Mouse (Mus musculus): ENCODE measurements around the gene Ppp2r2c. TPM values are rescaled to one million over a fixed set of nuclear protein-coding genes. Genes with fewer than 3 reads are reported as not detected.

Ppp2r2c gene
- polyA plus RNA-seq, 1 experiment, result not detected

GRCm38 (mm10) chr5:36891793-36892470, 23.6 kb downstream of the Ppp2r2c start:
- TF ChIP-seq TAL1 (IDR thresholded peaks at IDR 0.05; ENCODE audit: low read length), result no peak
- TF ChIP-seq GATA1 (IDR thresholded peaks at IDR 0.05; ENCODE audit: low read length), result no peak
- Histone ChIP-seq H3K4me3 (replicated peaks) (no peak overlapping the region), H3K36me3 (ENCODE audit: control insufficient read depth) (no peaks in the 10 kb centered on the region), H3K4me1 (ENCODE audit: control insufficient read depth) (no peaks in the 10 kb centered on the region), H3K27me3 (ENCODE audit: control insufficient read depth) (no peaks in the 10 kb centered on the region), H3K9me3 (ENCODE audit: control insufficient read depth, low read length) (no peaks in the 10 kb centered on the region)

GRCm38 (mm10) chr5:36893263-36893662, 24.9 kb downstream of the Ppp2r2c start:
- Histone ChIP-seq H3K9me3 (ENCODE audit: control insufficient read depth, low read length) (no peaks in the 10 kb centered on the region), H3K4me1 (ENCODE audit: control insufficient read depth) (no peaks in the 10 kb centered on the region), H3K4me3 (replicated peaks) (no peak overlapping the region), H3K27me3 (ENCODE audit: control insufficient read depth) (no peaks in the 10 kb centered on the region), H3K36me3 (ENCODE audit: control insufficient read depth) (no peaks in the 10 kb centered on the region)
- no peak for TF ChIP-seq TAL1 (IDR thresholded peaks at IDR 0.05; ENCODE audit: low read length)
- no peak for TF ChIP-seq GATA1 (IDR thresholded peaks at IDR 0.05; ENCODE audit: low read length)

- H3K4me3 ChIP-seq (replicated peaks), result no peak overlapping the region
- H3K9me3 ChIP-seq (ENCODE audit: control insufficient read depth, low read length), result no peaks in the 10 kb centered on the region
- no peaks in the 10 kb centered on the region for H3K27me3 ChIP-seq (ENCODE audit: control insufficient read depth)
- no peak for TF ChIP-seq GATA1 (IDR thresholded peaks at IDR 0.05; ENCODE audit: low read length)
- no peak for TF ChIP-seq TAL1 (IDR thresholded peaks at IDR 0.05; ENCODE audit: low read length)
- H3K4me1 ChIP-seq (ENCODE audit: control insufficient read depth), result no peaks in the 10 kb centered on the region
- no peaks in the 10 kb centered on the region for H3K36me3 ChIP-seq (ENCODE audit: control insufficient read depth)
These were observed 25.8 kb downstream of the Ppp2r2c start for GRCm38 (mm10) chr5:36894070-36894469.

- Histone ChIP-seq H3K36me3 (ENCODE audit: control insufficient read depth) (no peaks in the 10 kb centered on the region), H3K9me3 (ENCODE audit: control insufficient read depth, low read length) (no peaks in the 10 kb centered on the region), H3K4me3 (replicated peaks) (no peak overlapping the region), H3K4me1 (ENCODE audit: control insufficient read depth) (no peaks in the 10 kb centered on the region), H3K27me3 (ENCODE audit: control insufficient read depth) (no peaks in the 10 kb centered on the region)
- TF ChIP-seq TAL1 (IDR thresholded peaks at IDR 0.05; ENCODE audit: low read length) (no peak), GATA1 (IDR thresholded peaks at IDR 0.05; ENCODE audit: low read length) (no peak)
These were observed 26.5 kb downstream of the Ppp2r2c start for GRCm38 (mm10) chr5:36894604-36895368.

- Histone ChIP-seq H3K4me3 (replicated peaks) (no peak overlapping the region), H3K27me3 (ENCODE audit: control insufficient read depth) (no peaks in the 10 kb centered on the region), H3K9me3 (ENCODE audit: control insufficient read depth, low read length) (no peaks in the 10 kb centered on the region), H3K36me3 (ENCODE audit: control insufficient read depth) (no peaks in the 10 kb centered on the region), H3K4me1 (ENCODE audit: control insufficient read depth) (no peaks in the 10 kb centered on the region)
- TF ChIP-seq GATA1 (IDR thresholded peaks at IDR 0.05; ENCODE audit: low read length) (no peak), TAL1 (IDR thresholded peaks at IDR 0.05; ENCODE audit: low read length) (no peak)
These were observed 27.6 kb downstream of the Ppp2r2c start for GRCm38 (mm10) chr5:36895621-36896573.

- no peak for TF ChIP-seq GATA1 (IDR thresholded peaks at IDR 0.05; ENCODE audit: low read length)
- no peak for TF ChIP-seq TAL1 (IDR thresholded peaks at IDR 0.05; ENCODE audit: low read length)
These were observed 29.7 kb downstream of the Ppp2r2c start for GRCm38 (mm10) chr5:36897999-36898398.

GRCm38 (mm10) chr5:36898415-36899109, 30.2 kb downstream of the Ppp2r2c start:
- Histone ChIP-seq H3K9me3 (ENCODE audit: control insufficient read depth, low read length) (no peaks in the 10 kb centered on the region), H3K36me3 (ENCODE audit: control insufficient read depth) (no peaks in the 10 kb centered on the region), H3K27me3 (ENCODE audit: control insufficient read depth) (no peaks in the 10 kb centered on the region), H3K4me3 (replicated peaks) (no peak overlapping the region), H3K4me1 (ENCODE audit: control insufficient read depth) (no peaks in the 10 kb centered on the region)
- no peak for TF ChIP-seq TAL1 (IDR thresholded peaks at IDR 0.05; ENCODE audit: low read length)
- TF ChIP-seq GATA1 (IDR thresholded peaks at IDR 0.05; ENCODE audit: low read length), result no peak

More at GRCm38 (mm10) chr5:36897999-36898398, 29.7 kb downstream of the Ppp2r2c start:
- H3K4me3 ChIP-seq (replicated peaks), result no peak overlapping the region
- H3K9me3 ChIP-seq (ENCODE audit: control insufficient read depth, low read length), result no peaks in the 10 kb centered on the region
- no peaks in the 10 kb centered on the region for H3K36me3 ChIP-seq (ENCODE audit: control insufficient read depth)
- no peaks in the 10 kb centered on the region for H3K27me3 ChIP-seq (ENCODE audit: control insufficient read depth)
- H3K4me1 ChIP-seq (ENCODE audit: control insufficient read depth), result no peaks in the 10 kb centered on the region

- no peaks in the 10 kb centered on the region for H3K4me1 ChIP-seq (ENCODE audit: control insufficient read depth)
- H3K27me3 ChIP-seq (ENCODE audit: control insufficient read depth), result no peaks in the 10 kb centered on the region
- H3K4me3 ChIP-seq (replicated peaks), result no peak overlapping the region
- TF ChIP-seq GATA1 (IDR thresholded peaks at IDR 0.05; ENCODE audit: low read length) (no peak), TAL1 (IDR thresholded peaks at IDR 0.05; ENCODE audit: low read length) (no peak)
- H3K36me3 ChIP-seq (ENCODE audit: control insufficient read depth), result no peaks in the 10 kb centered on the region
- H3K9me3 ChIP-seq (ENCODE audit: control insufficient read depth, low read length), result no peaks in the 10 kb centered on the region
These were observed 31.1 kb downstream of the Ppp2r2c start for GRCm38 (mm10) chr5:36899392-36899791.

All from erythroblast, embryonic 14.5 days (primary cell).